Mouse (Mus musculus): Measurements from ENCODE around the gene Ryr2. TPM values are rescaled to one million over a fixed set of nuclear protein-coding genes. Genes with fewer than 3 reads are reported as not detected.
"Not testable (repeated sequence)": the region's sequence is repeated elsewhere in the genome, so short reads cannot be mapped to it uniquely, and the experiment has no call there.

Gene Ryr2
- total RNA-seq, 2 experiments from 2014 or later, result not detected

DNA sequence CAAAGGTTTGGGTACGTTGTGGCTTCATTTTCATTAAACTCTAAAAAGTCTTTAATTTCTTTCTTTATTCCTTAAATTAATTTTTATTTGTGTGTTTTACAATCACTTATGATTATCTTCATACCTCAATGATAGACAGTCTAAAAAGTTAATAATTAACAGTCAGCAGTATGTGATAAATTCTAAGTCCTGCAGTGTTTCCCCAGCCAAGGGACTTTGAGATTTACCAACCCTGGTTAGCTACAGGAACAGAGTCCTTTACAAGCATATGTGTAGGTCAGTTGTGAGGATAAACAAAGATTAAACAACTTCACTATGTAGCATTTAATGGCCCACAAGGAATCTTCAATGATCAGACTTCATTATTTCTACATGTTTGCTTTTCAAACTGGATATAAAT, 410.2 kb downstream of the Ryr2 start:
- ATAC-seq (replicated peaks; ENCODE audit: low FRiP score, low TSS enrichment, poor library complexity, severe bottlenecking), result no peak

DNA sequence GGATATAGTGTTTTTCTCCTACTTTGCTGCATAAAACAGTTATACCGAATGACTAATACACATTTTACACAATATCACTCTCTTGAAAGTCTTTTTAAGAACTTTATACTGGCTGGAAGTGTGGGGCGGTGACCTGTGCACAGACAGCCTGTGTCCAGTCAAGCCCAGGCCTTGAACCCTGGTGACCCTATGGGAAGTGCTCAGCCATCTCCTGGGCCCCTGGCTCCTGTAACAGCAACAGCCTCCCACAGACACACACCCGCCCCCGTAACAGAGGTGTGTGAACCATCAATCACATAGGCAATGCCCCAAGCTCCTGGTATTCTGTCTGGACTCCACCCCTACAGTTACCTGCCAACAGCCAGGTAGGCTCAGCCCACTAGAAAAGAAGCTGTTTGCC, 424.9 kb downstream of the Ryr2 start:
- ATAC-seq (replicated peaks; ENCODE audit: low FRiP score, low TSS enrichment, poor library complexity, severe bottlenecking), result no peak

DNA sequence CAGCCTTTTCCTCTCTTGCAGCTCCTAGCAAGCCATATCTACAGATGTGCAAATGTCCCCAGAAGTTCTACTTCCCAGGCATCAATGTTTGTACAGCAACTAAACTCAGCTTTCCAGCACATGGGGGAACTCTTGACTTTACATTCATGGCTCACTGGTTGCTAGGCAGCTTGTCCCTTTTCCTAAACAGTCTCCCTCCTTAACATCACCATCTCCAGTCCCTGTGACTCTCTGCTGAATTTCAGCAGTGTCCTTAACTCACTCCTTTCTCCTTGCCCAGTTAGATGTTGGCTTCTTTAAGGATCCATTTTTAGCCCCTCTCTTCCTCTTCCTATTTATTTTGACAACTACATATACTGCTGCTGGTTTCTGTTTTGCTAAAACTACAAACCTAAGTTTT, 443.9 kb downstream of the Ryr2 start:
- ATAC-seq (replicated peaks; ENCODE audit: low FRiP score, low TSS enrichment, poor library complexity, severe bottlenecking), result no peak

DNA sequence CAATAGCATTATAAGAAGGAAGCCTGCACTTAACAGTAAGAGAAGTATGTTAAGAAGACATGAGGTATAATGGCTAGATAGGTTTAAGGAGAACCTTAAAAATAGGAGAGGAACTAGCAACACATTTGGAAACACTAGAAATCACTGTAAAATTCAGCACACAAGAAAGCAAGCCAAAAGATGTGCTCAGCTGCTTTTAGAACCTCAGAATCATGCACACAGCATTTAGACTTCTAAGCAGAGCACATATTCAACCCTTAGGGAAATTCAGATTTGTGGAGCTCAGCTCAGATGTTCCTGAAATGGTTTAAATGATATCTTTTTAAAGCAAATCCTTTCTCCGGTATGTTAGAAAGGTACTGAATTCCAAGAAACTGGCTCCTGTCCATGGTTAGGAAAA, 461.9 kb downstream of the Ryr2 start:
- ATAC-seq (replicated peaks; ENCODE audit: low FRiP score, low TSS enrichment, poor library complexity, severe bottlenecking), result no peak

DNA sequence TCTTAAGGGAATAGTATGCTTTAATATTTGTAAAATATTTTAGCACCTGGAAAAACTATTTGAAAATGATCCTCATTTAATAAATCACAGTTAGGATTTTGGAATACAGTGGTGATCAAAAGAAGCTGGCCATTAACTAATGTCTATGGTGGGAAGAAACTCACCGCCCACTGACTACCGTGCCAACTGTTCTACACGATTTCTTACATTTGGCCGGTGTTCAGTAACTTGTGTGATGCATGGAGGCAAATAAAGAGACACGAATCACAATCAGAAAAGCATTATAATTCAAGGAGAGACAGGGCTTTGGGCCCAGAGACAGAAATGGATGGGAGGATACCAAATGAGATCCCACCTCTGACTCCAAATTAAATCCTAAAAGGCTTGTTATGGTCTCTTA, 470.4 kb downstream of the Ryr2 start:
- ATAC-seq (replicated peaks; ENCODE audit: low FRiP score, low TSS enrichment, poor library complexity, severe bottlenecking), result no peak

DNA sequence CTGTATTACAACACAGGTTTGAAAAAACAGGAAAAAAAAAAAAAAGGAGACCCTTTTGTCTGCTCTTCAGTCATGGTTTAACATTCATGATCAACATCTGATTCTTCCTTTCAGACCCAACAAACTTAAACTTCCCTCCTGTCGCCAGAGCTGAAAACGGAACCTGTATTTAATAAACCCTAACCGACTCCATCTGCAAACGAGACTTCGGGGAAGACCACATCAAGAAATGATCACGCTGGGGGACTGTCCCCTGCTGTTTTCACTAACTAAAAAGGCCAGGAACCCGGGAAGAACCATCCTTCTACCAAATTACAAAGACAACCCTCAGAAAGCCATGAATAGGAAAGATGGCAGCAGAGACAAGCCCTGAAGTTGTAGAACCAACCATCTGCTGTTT, 482.2 kb downstream of the Ryr2 start:
- ATAC-seq (replicated peaks; ENCODE audit: low FRiP score, low TSS enrichment, poor library complexity, severe bottlenecking), result no peak

DNA sequence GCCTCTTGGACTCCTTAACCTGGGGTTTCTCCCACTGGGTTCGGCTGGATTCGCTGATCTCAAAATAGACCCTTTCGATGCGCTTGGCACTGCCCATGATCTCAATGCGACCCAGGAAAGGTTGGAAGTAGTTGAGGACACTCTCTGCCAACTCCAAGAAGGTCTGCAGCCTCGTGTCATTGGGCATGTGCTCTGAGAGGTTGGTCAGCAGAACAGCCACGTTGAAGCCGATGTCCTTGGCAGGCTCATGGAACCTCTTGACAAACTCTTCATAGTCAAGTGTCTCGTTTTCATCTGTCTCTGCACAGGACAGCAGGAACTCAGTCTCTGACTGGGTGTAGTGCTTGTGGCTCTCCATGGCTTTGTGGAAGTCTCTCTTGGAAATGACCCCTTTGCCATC, 511.3 kb downstream of the Ryr2 start:
- no peak for ATAC-seq (replicated peaks; ENCODE audit: low FRiP score, low TSS enrichment, poor library complexity, severe bottlenecking)

DNA sequence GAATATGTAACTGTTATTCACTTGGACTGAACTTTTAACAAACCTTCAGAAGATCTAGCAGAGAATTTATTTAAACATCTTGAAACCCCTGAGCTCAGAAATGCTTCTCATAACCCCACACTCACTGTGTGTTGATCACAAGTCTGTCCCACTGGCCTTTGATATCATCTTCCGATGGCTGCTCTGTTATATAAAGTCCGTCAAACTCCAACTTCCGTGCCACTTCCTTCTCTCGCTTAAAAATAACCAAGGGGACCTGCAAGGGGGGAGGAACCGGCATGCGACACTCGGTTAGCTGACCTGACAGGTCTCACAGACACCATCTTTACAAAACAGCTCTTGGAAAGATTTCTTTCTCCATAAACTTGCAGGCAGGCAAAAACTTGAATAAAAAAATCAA, 521.5 kb downstream of the Ryr2 start:
- ATAC-seq (replicated peaks; ENCODE audit: low FRiP score, low TSS enrichment, poor library complexity, severe bottlenecking), result no peak

DNA sequence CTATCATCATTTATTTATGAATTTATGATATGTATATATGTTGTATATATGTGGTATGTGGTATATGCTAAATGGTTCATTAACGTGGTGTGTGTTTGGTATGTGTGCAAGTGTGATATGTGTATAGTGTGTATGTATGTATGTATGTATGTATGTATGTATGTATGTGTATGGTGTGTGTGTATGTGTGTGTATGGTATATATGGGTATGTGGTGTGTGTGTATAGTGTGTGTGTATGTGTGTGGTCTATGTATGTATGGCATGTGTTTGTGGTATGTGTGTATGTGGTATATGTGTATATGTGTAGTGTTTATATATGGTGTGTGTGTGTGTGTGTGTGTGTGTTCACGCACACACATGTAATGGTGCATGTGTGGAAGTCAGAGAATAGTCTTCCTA, 534.2 kb downstream of the Ryr2 start:
- no peak for ATAC-seq (replicated peaks; ENCODE audit: low FRiP score, low TSS enrichment, poor library complexity, severe bottlenecking)

DNA sequence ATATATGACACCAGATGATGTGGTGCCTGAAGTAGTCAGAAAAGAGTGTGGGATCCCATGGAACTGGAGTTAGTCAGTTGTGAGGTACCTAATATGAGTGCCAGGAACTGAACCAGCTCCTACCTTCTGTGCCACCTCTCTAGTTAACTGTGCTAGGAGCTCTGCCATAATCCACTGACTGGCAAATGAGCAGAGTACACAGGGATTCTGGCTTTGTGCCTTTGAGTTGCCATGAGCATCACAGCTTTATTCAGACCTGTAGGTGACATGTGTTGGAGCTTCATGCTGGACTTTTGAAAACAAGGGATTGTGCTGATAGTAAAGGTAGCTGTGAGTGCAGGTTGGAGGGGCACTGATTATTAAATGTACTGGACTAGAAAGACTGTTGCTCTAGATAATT, 539.4 kb downstream of the Ryr2 start:
- no peak for ATAC-seq (replicated peaks; ENCODE audit: low FRiP score, low TSS enrichment, poor library complexity, severe bottlenecking)

DNA sequence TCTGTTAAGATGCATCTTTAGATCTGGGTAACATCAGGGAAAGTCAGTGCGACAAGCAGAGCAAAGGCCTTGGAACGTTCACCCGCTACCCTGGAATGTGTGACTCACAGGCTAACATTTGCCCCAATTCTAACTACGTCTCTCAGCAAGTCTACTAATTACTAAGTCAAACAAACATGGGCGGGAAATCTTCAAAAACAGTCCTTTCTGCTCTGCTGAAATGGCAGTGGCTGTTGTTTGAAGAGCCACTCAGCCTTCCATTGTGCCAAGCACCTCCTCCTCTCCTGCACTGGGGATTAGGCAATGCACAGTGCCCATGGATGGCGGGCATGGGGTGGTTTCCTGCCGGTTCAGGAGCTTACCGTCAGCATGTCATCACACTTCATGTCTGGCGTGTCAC, 540.3 kb downstream of the Ryr2 start:
- no peak for ATAC-seq (replicated peaks; ENCODE audit: low FRiP score, low TSS enrichment, poor library complexity, severe bottlenecking)

DNA sequence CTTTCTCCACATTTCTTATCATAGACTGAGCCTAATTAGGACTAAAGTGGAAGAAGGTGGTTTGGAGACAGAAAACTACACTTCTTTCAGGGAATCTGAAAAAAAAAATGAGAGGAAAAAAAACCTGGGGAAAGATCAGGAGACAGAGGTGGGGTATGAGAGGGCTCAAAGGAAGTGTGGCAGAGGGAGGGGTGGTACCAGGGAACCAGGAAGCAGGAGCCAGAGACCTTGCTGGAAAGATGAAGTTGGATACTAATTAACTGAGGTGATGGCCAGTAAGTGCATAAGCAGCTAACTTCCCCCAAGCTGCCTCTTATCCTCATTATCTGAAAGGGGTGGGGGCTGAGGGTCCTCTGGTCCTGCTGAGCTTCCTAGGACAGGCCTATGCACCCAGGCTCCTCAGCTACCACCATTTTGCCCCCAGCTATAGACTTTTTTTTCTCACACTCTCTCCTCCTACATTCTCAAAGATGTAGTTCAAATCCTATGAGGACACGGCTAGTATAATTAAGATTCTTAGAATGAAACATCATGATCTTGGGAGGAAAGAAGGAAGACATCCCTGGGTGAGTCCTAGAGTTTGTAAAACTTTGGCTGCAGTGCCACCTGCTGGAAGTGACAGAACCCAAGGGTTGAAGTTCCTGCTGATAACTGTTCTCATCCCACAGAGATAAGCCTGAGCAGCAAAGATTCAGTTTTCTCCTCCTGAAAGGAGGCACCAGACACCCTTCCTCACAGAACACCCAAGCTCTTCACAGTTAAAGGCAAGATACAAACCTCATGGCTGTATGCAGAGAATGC, 543.3 kb downstream of the Ryr2 start:
- no peak for ATAC-seq (replicated peaks; ENCODE audit: low FRiP score, low TSS enrichment, poor library complexity, severe bottlenecking)

DNA sequence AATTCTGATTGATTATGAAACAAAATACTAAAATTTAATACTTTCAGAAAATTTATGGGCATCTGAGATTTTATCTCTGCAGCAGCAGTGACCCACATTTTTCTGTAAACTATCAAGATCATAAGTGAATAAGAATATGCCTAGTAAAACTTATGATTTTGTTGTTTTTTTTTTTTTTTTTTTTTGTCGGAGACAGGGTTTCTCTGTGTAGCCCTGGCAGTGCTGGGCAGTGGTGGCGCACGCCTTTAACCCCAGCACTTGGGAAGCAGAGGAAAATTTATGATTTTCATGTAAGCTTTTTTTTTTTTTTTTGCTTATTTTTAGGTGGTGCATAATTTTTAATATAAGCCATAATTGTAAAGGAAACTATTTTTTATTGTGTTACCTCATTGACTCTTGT, 557.1 kb downstream of the Ryr2 start:
- no peak for ATAC-seq (replicated peaks; ENCODE audit: low FRiP score, low TSS enrichment, poor library complexity, severe bottlenecking)

DNA sequence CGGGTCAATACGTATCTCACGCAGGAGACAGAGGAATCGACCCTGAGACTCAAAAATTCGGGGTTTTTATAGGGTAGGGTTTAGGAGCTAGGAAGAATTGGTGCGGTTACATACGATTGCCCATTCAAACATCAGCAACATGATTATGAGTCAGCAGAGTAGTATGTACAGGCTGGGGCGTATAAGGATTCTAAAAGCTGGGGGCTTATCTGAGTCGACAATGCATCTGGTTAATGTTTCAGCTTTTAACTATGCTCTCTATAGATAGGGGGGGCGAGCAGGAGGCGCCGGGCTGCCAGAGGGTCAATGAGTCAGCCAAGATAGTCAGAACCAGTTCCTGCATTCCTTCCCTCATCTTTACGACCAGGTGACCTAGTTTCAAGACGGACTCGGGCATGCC, 557.6 kb downstream of the Ryr2 start:
- ATAC-seq (replicated peaks; ENCODE audit: low FRiP score, low TSS enrichment, poor library complexity, severe bottlenecking), result not testable (repeated sequence)

DNA sequence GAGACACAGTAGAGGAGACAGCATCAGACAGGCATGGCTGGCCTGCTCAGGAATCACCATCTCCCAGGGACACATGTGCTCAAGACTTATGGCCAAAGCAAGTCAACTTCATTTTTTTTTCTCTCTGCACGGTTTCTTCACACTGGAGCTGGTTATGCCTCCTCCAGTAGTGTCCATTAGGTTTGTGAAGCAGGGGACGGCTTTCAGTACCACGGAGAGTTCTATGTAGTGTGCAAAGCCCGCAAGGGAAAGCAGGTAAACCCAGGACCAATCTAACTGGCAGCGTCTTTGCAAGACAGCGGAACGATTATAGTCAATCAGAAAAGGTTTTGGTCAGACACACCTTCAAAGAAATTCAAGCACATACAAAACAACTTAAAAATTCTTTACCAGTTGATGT, 560.9 kb downstream of the Ryr2 start:
- no peak for ATAC-seq (replicated peaks; ENCODE audit: low FRiP score, low TSS enrichment, poor library complexity, severe bottlenecking)

DNA sequence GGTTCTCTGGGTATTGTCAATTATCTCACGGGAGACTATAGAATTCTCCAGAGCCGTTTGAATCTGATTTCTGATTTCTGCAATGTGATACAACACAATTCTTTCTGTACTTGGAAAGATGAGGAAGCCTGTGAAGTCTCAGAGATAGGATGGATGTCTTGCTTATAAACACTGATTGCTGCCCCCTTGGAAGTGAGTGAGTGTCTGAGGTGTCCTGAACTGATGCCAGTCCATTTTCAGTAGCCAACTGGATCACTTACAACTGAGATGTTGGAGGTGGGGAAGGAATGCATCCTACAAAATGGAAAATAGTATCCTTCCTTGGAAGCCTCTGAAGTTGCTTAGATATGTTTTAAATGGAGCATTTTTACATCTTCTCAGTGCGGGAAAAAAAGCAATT, 564.2 kb downstream of the Ryr2 start:
- no peak for ATAC-seq (replicated peaks; ENCODE audit: low FRiP score, low TSS enrichment, poor library complexity, severe bottlenecking)

DNA sequence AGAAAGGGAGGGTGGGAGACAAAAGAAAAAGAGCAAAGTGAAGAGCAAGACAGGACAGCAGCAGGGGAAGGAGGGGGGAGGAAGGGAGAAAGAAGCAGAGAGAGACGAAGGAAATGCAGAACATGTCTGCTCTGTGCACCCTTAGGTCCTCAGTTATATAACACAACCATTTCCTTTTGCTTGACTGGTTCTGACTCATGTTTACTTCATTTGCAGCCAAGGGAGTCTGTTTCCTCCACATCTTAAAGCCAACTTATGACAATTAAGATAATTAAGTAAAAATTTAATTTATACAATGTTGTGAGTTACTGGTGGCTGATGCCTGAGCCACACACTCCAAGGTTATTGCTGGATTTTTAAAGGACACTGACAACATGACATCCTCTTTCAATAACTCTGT, 569.9 kb downstream of the Ryr2 start:
- ATAC-seq (replicated peaks; ENCODE audit: low FRiP score, low TSS enrichment, poor library complexity, severe bottlenecking), result no peak

DNA sequence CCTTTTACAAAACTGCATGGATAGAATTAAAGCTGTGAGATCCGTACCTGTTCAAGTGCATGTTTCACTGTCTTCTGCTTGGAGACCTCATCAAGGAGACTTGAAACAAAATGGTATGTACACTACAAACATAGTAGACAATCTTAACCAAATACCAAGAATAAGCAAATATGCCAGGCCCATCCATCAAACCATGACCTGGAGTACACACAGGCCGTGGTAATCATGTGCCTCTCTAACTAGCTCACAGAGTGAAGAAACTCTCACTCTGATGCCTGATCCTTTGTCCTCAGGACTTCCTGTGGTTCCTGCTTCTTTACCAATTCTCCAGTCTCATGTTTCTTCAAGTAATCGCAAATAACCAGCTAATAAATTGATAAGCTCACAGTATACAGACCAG, 570.9 kb downstream of the Ryr2 start:
- ATAC-seq (replicated peaks; ENCODE audit: low FRiP score, low TSS enrichment, poor library complexity, severe bottlenecking), result no peak

DNA sequence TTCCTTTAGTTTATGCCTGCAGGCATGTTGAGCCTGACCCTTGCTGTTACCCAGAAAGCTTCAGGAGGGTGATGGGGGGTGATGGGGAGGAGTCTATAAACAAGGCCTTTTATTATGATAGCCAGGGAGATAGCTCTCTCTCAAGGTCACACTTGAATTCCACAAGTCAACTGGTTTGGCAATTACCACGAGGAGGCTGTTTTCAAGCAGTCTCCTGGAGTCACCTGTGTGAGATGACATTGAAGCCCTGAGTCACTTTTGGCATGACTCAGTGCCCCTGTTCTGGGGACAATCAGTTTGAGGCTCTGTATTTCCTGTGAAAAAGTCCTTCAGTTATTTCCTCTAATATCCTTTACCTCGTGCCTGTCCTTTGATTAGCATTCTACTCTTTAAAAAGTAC, 573.5 kb downstream of the Ryr2 start:
- ATAC-seq (replicated peaks; ENCODE audit: low FRiP score, low TSS enrichment, poor library complexity, severe bottlenecking), result no peak

DNA sequence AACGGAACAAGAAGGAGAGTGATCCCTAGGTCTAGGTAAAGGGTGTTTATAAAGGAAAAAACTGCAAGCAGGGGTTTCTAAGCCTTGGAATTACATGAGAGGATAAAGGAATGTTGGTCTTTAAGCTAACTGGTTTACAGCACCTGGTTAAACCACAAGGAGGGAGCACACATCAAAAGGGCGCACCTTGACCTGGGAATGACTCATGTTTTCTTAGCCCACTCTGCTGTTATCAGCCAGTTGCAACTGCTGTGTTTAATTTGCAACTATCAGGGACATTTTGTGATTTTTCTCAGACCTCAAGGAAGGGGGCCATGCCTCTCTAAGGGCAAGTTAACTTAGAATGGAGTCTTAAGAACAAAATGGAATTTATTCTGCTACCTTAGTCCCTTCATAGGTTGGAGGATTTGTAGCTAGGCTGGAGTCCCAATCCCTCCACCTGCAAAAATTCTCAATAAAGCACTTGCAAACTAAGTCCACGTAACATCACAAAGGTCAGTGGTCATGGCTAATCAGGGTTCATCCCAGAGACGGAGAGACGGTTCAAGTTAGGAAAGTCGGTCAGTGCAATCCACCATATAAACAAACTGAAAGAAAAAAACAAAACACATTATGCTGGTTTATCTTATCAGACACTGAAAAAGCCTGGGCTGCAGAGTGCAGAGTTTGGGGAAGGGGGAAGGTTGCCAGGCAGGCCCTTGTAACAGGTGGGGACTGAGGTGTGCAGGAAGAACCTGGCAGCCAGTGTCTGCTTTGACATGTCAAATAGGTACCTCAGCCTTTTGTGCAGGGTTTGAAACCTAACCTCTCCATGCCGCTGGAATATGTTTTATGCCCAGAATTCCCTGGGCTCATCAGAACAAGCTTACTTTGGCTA, 574.5 kb downstream of the Ryr2 start:
- no peak for ATAC-seq (replicated peaks; ENCODE audit: low FRiP score, low TSS enrichment, poor library complexity, severe bottlenecking)

DNA sequence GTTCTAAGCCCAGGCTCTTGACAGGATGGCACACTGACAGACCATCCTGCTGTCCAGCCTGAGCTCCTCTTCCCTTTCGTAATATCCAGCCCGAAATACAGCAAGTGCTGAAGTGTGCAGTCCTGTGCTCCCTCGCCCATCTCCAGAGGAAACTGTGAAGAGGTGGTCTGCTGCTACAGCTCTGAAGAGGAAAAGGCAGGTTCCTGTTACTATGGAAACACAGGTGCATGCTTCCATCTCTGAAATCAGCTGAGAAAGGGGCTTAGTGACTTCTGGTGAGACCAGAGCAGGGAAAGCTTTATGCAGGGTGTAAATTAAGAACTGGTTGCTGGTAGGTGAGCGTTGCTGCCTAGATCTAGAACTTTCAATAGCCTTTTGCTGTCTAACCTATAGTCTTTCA, 583.1 kb downstream of the Ryr2 start:
- no peak for ATAC-seq (replicated peaks; ENCODE audit: low FRiP score, low TSS enrichment, poor library complexity, severe bottlenecking)
